Mouse (Mus musculus): Measurements from ENCODE around the gene Gm27021.

DNA sequence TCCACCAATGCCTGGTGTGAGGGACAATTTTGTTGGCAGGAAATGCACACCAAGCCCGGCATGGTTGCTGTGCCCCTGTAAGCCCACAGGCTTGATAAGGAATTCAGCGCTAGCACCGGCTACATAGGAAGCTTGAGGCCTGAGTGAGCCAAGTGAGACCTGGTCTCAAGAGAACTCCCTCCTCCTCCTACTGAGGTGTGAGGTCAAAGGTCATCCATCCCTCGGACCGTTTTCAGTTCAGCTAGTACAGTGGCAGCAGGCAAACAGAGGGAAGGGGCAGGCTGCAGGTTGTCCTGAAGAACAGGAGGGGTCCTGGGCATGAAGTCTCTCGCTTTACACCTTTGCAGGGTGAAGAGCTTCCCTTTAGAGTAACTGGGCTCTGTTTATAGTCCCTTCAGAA lies 37.0 kb downstream of the Gm27021 start:
- TF ChIP-seq CTCF (IDR thresholded peaks at IDR 0.05; ENCODE audit: low read depth) (no peak), EP300 (optimal IDR thresholded peaks at IDR 0.05) (no peak)

All from stomach, postnatal 0 days (tissue).